Mouse (Mus musculus): ENCODE results near the gene Gpr182. TPM values are rescaled to one million over a fixed set of nuclear protein-coding genes. Genes with fewer than 3 reads are reported as not detected.

Gene Gpr182
- total and polyA plus RNA-seq, 3 experiments = 0.04 to 0.58 TPM; not detected in 1

- DNase-seq (ENCODE audit: low read depth, low spot score) = no peak
- H3K79me2 ChIP-seq (ENCODE audit: control insufficient read depth, insufficient read depth, low read length, poor library complexity) = no peaks in the 10 kb centered on the region
- H3K36me3 ChIP-seq (ENCODE audit: control insufficient read depth in 1 of 2, insufficient read depth in 2 of 2, low read length in 2 of 2) = peaks cover 0 to 5% of the 10 kb centered on the region in 2 experiments; a peak in 2 of 4 replicates
- no peak overlapping the region for H3K9ac ChIP-seq (ENCODE audit: control insufficient read depth, low read depth, low read length, poor library complexity, severe bottlenecking)
- no peak overlapping the region for H3K27ac ChIP-seq (ENCODE audit: control insufficient read depth, low read depth, low read length)
- no peaks in the 10 kb centered on the region for H3K27me3 ChIP-seq (ENCODE audit: control insufficient read depth in 1 of 2, insufficient read depth in 2 of 2, low read length in 2 of 2)
- TF ChIP-seq GABPA (IDR thresholded peaks at IDR 0.05; ENCODE audit: low read depth, low read length) = no peak
- TF ChIP-seq POLR2AphosphoS2 (IDR thresholded peaks at IDR 0.05; ENCODE audit: low read length) = no peak
- TF ChIP-seq ZNF384 (IDR thresholded peaks at IDR 0.05; ENCODE audit: low read depth, low read length) = no peak
- no peak for TF ChIP-seq KAT2A (conservative IDR thresholded peaks at IDR 0.05; ENCODE audit: low read depth, low read length)
- TF ChIP-seq MXI1 (IDR thresholded peaks at IDR 0.05; ENCODE audit: low read depth, low read length) = no peak
- no peak for TF ChIP-seq TCF12 (IDR thresholded peaks at IDR 0.05; ENCODE audit: low read depth, low read length)
- no peak for TF ChIP-seq ZMIZ1 (IDR thresholded peaks at IDR 0.05; ENCODE audit: low read depth, low read length)
- TF ChIP-seq EP300 (IDR thresholded peaks at IDR 0.05; ENCODE audit: low read depth in 1 of 2, low read length in 2 of 2) = no peak
- TF ChIP-seq JUND (IDR thresholded peaks at IDR 0.05; ENCODE audit: low read depth, low read length) = no peak
- TF ChIP-seq RCOR1 (IDR thresholded peaks at IDR 0.05; ENCODE audit: low read depth, low read length) = no peak
- no peak for TF ChIP-seq UBTF (IDR thresholded peaks at IDR 0.05; ENCODE audit: borderline replicate concordance, insufficient read depth, low read depth, low read length)
- no peak for TF ChIP-seq ZKSCAN1 (IDR thresholded peaks at IDR 0.05; ENCODE audit: low read depth, low read length)
- no peak for TF ChIP-seq E2F4 (IDR thresholded peaks at IDR 0.05; ENCODE audit: borderline replicate concordance, low read depth, low read length)
- TF ChIP-seq MYB (IDR thresholded peaks at IDR 0.05; ENCODE audit: low read depth, low read length) = no peak
- TF ChIP-seq MAX (IDR thresholded peaks at IDR 0.05; ENCODE audit: low read length) = no peak
- no peak overlapping the region for H3K4me3 ChIP-seq (ENCODE audit: control insufficient read depth in 1 of 2, insufficient read depth in 1 of 2, low read depth in 2 of 2, low read length in 2 of 2)
- no peaks in the 10 kb centered on the region for H3K9me3 ChIP-seq (replicated peaks; ENCODE audit: insufficient read depth, low read length)
- peaks cover 5% of the 10 kb centered on the region in 2 experiments; a peak in 1 of 4 replicates for H3K4me1 ChIP-seq (ENCODE audit: control insufficient read depth in 1 of 2, insufficient read depth in 2 of 2, low read length in 2 of 2)
These were observed 2.5 kb downstream of the Gpr182 start for GRCm38 (mm10) chr10:127748847-127749612.

- Histone ChIP-seq H3K4me3 (ENCODE audit: control insufficient read depth in 1 of 2, insufficient read depth in 1 of 2, low read depth in 2 of 2, low read length in 2 of 2) (no peak overlapping the region), H3K36me3 (ENCODE audit: control insufficient read depth in 1 of 2, insufficient read depth in 2 of 2, low read length in 2 of 2) (peaks cover 2 to 5% of the 10 kb centered on the region in 2 experiments; a peak in 2 of 4 replicates), H3K27ac (ENCODE audit: control insufficient read depth, low read depth, low read length) (no peak overlapping the region), H3K9ac (ENCODE audit: control insufficient read depth, low read depth, low read length, poor library complexity, severe bottlenecking) (no peak overlapping the region), H3K79me2 (ENCODE audit: control insufficient read depth, insufficient read depth, low read length, poor library complexity) (no peaks in the 10 kb centered on the region), H3K4me1 (ENCODE audit: control insufficient read depth in 1 of 2, insufficient read depth in 2 of 2, low read length in 2 of 2) (peaks cover 5% of the 10 kb centered on the region in 2 experiments; a peak in 1 of 4 replicates), H3K27me3 (ENCODE audit: control insufficient read depth in 1 of 2, insufficient read depth in 2 of 2, low read length in 2 of 2) (no peaks in the 10 kb centered on the region), H3K9me3 (replicated peaks; ENCODE audit: insufficient read depth, low read length) (no peaks in the 10 kb centered on the region)
- no peak for TF ChIP-seq SIN3A (IDR thresholded peaks at IDR 0.05; ENCODE audit: low read length)
- no peak for TF ChIP-seq RCOR1 (IDR thresholded peaks at IDR 0.05; ENCODE audit: low read depth, low read length)
- TF ChIP-seq CHD1 (IDR thresholded peaks at IDR 0.05; ENCODE audit: low read depth, low read length) = no peak
- TF ChIP-seq ZKSCAN1 (IDR thresholded peaks at IDR 0.05; ENCODE audit: low read depth, low read length) = no peak
- TF ChIP-seq USF1 (IDR thresholded peaks at IDR 0.05; ENCODE audit: low read depth, low read length) = no peak
- TF ChIP-seq ZMIZ1 (IDR thresholded peaks at IDR 0.05; ENCODE audit: low read depth, low read length) = no peak
- no peak for TF ChIP-seq ZC3H11A (IDR thresholded peaks at IDR 0.05; ENCODE audit: low read depth, low read length)
- TF ChIP-seq HCFC1 (IDR thresholded peaks at IDR 0.05; ENCODE audit: low read depth, low read length) = no peak
- no peak for DNase-seq (ENCODE audit: low read depth, low spot score)
These were observed 4.3 kb downstream of the Gpr182 start for GRCm38 (mm10) chr10:127747254-127747653.

All from MEL (cell line).